Mouse (Mus musculus) embryonic facial prominence, embryonic 11.5 days (tissue): Measurements from ENCODE around the gene Crisp4. TPM values are rescaled to one million over a fixed set of nuclear protein-coding genes. Genes with fewer than 3 reads are reported as not detected.

Experiments used
- ATAC-seq: fragments of 200-750 bp; cut with Nextera tagmentation; replicated peaks from 2 replicates; pipeline ENCODE4 v1.8.0; 2017; ENCODE audit warnings: low read depth; ENCODE audit not compliant: insufficient number of reproducible peaks, low FRiP score, low TSS enrichment
- DNase-seq: peaks from one replicate; pipeline ENCODE4 v3.0.0-alpha.2; 2015; ENCODE audit warnings: low spot score
- H3K27ac ChIP-seq: fragments of 300-500 bp; sonication (generic); replicated peaks from 2 replicates; pipeline ENCODE4 v1.5.1; 2014; ENCODE audit warnings: mild to moderate bottlenecking, low read depth, low read length, control low read depth
- H3K27me3 ChIP-seq: fragments of 300-500 bp; sonication (generic); 2 replicates; pipeline ENCODE4 v1.6.1; 2014; ENCODE audit warnings: mild to moderate bottlenecking, low read length, moderate library complexity, mixed read lengths; ENCODE audit not compliant: control insufficient read depth, insufficient read depth
- H3K36me3 ChIP-seq: fragments of 300-500 bp; sonication (generic); replicated peaks from 2 replicates; pipeline ENCODE4 v1.6.1; 2014; ENCODE audit warnings: low read depth, mild to moderate bottlenecking, low read length, moderate library complexity, mixed read lengths; ENCODE audit not compliant: control insufficient read depth, insufficient read depth
- H3K4me1 ChIP-seq: fragments of 300-500 bp; sonication (generic); 2 replicates; pipeline ENCODE4 v1.6.1; 2014; ENCODE audit warnings: low read length, mixed read lengths; ENCODE audit not compliant: control insufficient read depth, insufficient read depth
- H3K4me2 ChIP-seq: fragments of 300-500 bp; sonication (generic); 2 replicates; pipeline ENCODE4 v1.6.1; 2014; ENCODE audit warnings: low read depth, mild to moderate bottlenecking, control low read depth, low read length, moderate library complexity
- H3K4me3 ChIP-seq: fragments of 300-500 bp; sonication (generic); 2 replicates; pipeline ENCODE4 v1.5.1; 2014; ENCODE audit warnings: low read depth, low read length, control low read depth
- H3K9ac ChIP-seq: fragments of 300-500 bp; sonication (generic); replicated peaks from 2 replicates; pipeline ENCODE4 v1.6.1; 2014; ENCODE audit warnings: mild to moderate bottlenecking, control low read depth, low read length
- H3K9me3 ChIP-seq: fragments of 300-500 bp; sonication (generic); replicated peaks from 2 replicates; pipeline ENCODE4 v1.6.1; 2016; ENCODE audit warnings: mild to moderate bottlenecking, low read length, inconsistent platforms, mixed read lengths; ENCODE audit not compliant: control insufficient read depth
- WGBS: fragments of 180-500 bp; shearing (Covaris S2); extraction: QIAGEN DNeasy Blood & Tissue Kit; methylation state at CpG from one replicate; pipeline ENCODE4 v1.1.7; 2014; 5-methylcytosine and 5-hydroxymethylcytosine counted together
- polyA plus RNA-seq: library from polyadenylated mRNA; unstranded; fragments of >200 nt; fragmentation: Nextera tagmentation; extraction: Ambion mirVana; gene quantifications from 2 replicates; pipeline ENCODE4 v1.2.1, GENCODE M21; 2014

The Crisp4 gene
- polyA plus RNA-seq, 1 experiment from 2014 or later: not detected

GRCm38 (mm10) chr1:18131691-18132090, 14.0 kb downstream of the Crisp4 start:
- ATAC-seq (no peak), DNase-seq (peak; percentile 13)
- Histone ChIP-seq H3K27me3 (no peaks in the 10 kb centered on the region), H3K27ac (no peak overlapping the region), H3K4me1 (no peaks in the 10 kb centered on the region), H3K4me3 (no peak overlapping the region), H3K9me3 (no peaks in the 10 kb centered on the region), H3K36me3 (no peaks in the 10 kb centered on the region), H3K9ac (no peak overlapping the region), H3K4me2 (no peak overlapping the region)
- WGBS: 60% methylated on average over 4 of the region's 4 CpGs

GRCm38 (mm10) chr1:18129983-18130382, 15.7 kb downstream of the Crisp4 start:
- no peaks in the 10 kb centered on the region for H3K4me1 ChIP-seq
- DNase-seq (no peak), ATAC-seq (no peak)
- H3K9ac ChIP-seq: no peak overlapping the region
- no peaks in the 10 kb centered on the region for H3K36me3 ChIP-seq
- 76% methylated on average over 4 of the region's 4 CpGs for WGBS
- no peak overlapping the region for H3K4me3 ChIP-seq
- no peaks in the 10 kb centered on the region for H3K9me3 ChIP-seq
- H3K4me2 ChIP-seq: no peak overlapping the region
- H3K27me3 ChIP-seq: no peaks in the 10 kb centered on the region
- H3K27ac ChIP-seq: no peak overlapping the region

DNA sequence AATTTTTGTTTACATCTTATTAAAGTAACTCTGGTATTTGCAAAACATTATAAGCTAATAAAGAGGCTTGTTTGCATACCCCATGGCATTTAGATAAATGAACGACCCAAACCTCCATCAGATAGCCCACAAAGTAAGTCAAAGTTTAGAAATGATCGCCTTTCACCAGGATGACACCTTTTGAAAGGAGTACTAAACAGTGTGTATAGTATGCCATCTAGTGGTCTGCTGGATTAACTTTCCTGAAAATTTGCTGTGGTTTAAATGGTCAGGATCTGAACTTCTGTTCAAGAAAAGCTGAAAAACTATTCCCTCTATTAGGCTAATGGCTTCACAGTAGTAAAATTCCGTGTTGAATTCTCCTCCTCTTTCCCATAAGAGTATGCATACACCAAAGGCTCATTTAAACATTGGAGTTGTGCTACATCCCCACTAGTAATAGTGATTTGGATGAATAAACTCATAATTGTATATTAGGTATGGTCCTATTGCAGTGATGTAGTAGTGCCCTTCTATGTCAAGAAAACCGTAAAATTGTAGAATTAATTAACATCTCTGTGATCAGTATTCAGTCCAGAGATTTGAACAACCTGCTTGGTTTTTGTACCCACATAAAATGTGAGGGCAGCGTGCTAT, 38.9 kb downstream of the Crisp4 start:
- 43% methylated on average over 5 of the region's 5 CpGs for WGBS
- H3K4me2 ChIP-seq: no peak overlapping the region
- H3K9ac ChIP-seq: no peak overlapping the region
- no peak for ATAC-seq
- H3K36me3 ChIP-seq: no peaks in the 10 kb centered on the region
- peak; percentile 76 for DNase-seq
- no peaks in the 10 kb centered on the region for H3K27me3 ChIP-seq
- no peaks in the 10 kb centered on the region for H3K4me1 ChIP-seq
- no peak overlapping the region for H3K4me3 ChIP-seq
- no peak overlapping the region for H3K27ac ChIP-seq
- no peaks in the 10 kb centered on the region for H3K9me3 ChIP-seq

- H3K36me3 ChIP-seq: no peaks in the 10 kb centered on the region
- no peak overlapping the region for H3K9ac ChIP-seq
- H3K4me3 ChIP-seq: no peak overlapping the region
- no peak for ATAC-seq
- WGBS: 45% methylated on average over 5 of the region's 5 CpGs
- H3K9me3 ChIP-seq: no peaks in the 10 kb centered on the region
- no peak overlapping the region for H3K27ac ChIP-seq
- H3K4me2 ChIP-seq: no peak overlapping the region
- peak; percentile 72 for DNase-seq
- no peaks in the 10 kb centered on the region for H3K27me3 ChIP-seq
- no peaks in the 10 kb centered on the region for H3K4me1 ChIP-seq
These were observed 39.7 kb downstream of the Crisp4 start for GRCm38 (mm10) chr1:18105866-18106529.

DNA sequence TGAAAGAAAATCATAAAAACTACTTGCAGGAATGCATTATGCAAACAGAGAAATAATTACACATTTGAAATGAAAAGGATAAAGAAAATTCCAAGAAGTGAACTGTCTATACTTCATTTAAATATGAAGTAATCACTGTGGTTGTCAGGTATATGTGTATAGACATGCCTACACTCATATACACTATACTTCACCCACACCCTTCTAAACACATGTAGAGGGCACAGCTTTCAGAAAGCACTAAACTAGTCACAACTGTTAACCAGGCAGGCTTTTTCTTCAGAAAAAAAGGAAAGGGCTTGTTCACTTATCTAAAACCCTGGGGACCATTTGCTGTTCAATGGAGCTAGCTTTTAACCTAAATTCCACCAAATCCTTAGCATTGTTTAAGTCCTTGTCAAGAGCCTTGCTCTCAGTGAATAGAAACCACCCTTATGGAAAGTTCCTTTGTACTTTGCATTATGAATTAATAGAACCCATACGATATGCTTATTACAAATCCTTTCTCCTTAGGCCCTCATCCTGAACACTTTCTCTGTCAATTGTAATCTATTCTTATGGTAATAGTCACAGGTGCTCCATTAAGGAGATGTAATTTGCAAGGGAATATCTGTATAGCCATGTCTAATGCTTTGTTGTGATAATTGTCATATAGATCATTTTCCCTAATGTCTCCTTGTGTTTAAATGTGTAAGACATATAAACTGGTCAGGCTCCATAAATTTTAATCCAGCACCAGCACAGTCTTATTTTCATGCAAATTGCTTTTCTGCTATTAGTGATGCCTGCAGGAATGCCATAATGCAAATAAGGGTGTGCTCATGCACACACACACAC, 40.5 kb downstream of the Crisp4 start:
- 75% methylated on average over 1 of the region's 1 CpGs for WGBS
- ATAC-seq: no peak

More for the DNA sequence above, 40.5 kb downstream of the Crisp4 start:
- Histone ChIP-seq H3K9me3 (no peaks in the 10 kb centered on the region), H3K4me2 (no peak overlapping the region), H3K27ac (no peak overlapping the region), H3K36me3 (no peaks in the 10 kb centered on the region), H3K4me3 (no peak overlapping the region), H3K9ac (no peak overlapping the region), H3K27me3 (no peaks in the 10 kb centered on the region), H3K4me1 (no peaks in the 10 kb centered on the region)
- DNase-seq: no peak

Other genes starting within 250 kb of the Crisp4 start
- gene Defb18, start 91.5 kb upstream of the Crisp4 start, polyA plus RNA-seq: not detected in 2 replicates
- gene Defb41, start 119.2 kb upstream of the Crisp4 start, polyA plus RNA-seq: not detected in 2 replicates